Mouse (Mus musculus) forelimb bud, embryonic 11.5 days (tissue): Measurements from ENCODE around the gene Gm44973.
"Not testable (repeated sequence)": the region's sequence is repeated elsewhere in the genome, so short reads cannot be mapped to it uniquely, and the experiment has no call there.

Experiments used
- DNase-seq: peaks from one replicate; pipeline ENCODE4 v3.0.0-alpha.2; 2012; ENCODE audit warnings: low read depth, low spot score

Gm44973 gene

GRCm38 (mm10) chr7:5016057-5016456 is 761 bp downstream of the Gm44973 start:
- no peak for DNase-seq

- no peak for DNase-seq
Measured at GRCm38 (mm10) chr7:5016920-5017319, 1.6 kb downstream of the Gm44973 start.

GRCm38 (mm10) chr7:5017352-5017751 is 2.1 kb downstream of the Gm44973 start:
- DNase-seq = no peak

- DNase-seq = no peak
Measured at GRCm38 (mm10) chr7:5017931-5018330, 2.6 kb downstream of the Gm44973 start.

GRCm38 (mm10) chr7:5019576-5019975 is 4.3 kb downstream of the Gm44973 start:
- DNase-seq = not testable (repeated sequence)

GRCm38 (mm10) chr7:5020000-5020681 is 4.8 kb downstream of the Gm44973 start, which contains the start of the genes Zfp865 and Ccdc106:
Gene Zfp865, plus strand, starts transcription at chr7:5020376.
Gene Ccdc106, plus strand, starts transcription at chr7:5020553.
- DNase-seq = peak; percentile 99

GRCm38 (mm10) chr7:5020685-5021084 is 5.4 kb downstream of the Gm44973 start:
- DNase-seq = no peak

- DNase-seq = no peak
Measured at GRCm38 (mm10) chr7:5021197-5021596, 5.9 kb downstream of the Gm44973 start.

- no peak for DNase-seq
Measured at GRCm38 (mm10) chr7:5029543-5029942, 14.2 kb downstream of the Gm44973 start.

GRCm38 (mm10) chr7:5029946-5030345 is 14.7 kb downstream of the Gm44973 start:
- DNase-seq = no peak

GRCm38 (mm10) chr7:5030554-5031275 is 15.4 kb downstream of the Gm44973 start:
- DNase-seq = no peak

- no peak for DNase-seq
Measured at GRCm38 (mm10) chr7:5031496-5031895, 16.2 kb downstream of the Gm44973 start.

GRCm38 (mm10) chr7:5033818-5034217 is 18.5 kb downstream of the Gm44973 start, which contains the start of gene 4632433K11Rik:
Gene 4632433K11Rik, plus strand, starts transcription at chr7:5034118.
- DNase-seq = no peak

- no peak for DNase-seq
Measured at GRCm38 (mm10) chr7:5035628-5036027, 20.3 kb downstream of the Gm44973 start.

GRCm38 (mm10) chr7:5036136-5036535 is 20.8 kb downstream of the Gm44973 start:
- no peak for DNase-seq

GRCm38 (mm10) chr7:5037026-5037425 is 21.7 kb downstream of the Gm44973 start:
- no peak for DNase-seq

GRCm38 (mm10) chr7:5037467-5037866 is 22.2 kb downstream of the Gm44973 start:
- DNase-seq = no peak

- peak; percentile 86 for DNase-seq
Measured at GRCm38 (mm10) chr7:5038109-5038732, 22.9 kb downstream of the Gm44973 start, which contains the start of gene Zfp784. Gene Zfp784, minus strand, starts transcription at chr7:5038446.

- DNase-seq = no peak
Measured at GRCm38 (mm10) chr7:5038940-5039339, 23.6 kb downstream of the Gm44973 start.

GRCm38 (mm10) chr7:5044981-5045380 is 29.7 kb downstream of the Gm44973 start:
- DNase-seq = no peak

GRCm38 (mm10) chr7:5046112-5046511 is 30.8 kb downstream of the Gm44973 start:
- no peak for DNase-seq

GRCm38 (mm10) chr7:5047313-5047712 is 32.0 kb downstream of the Gm44973 start:
- DNase-seq = no peak
